Mouse (Mus musculus): ENCODE measurements around the gene Tango2.

GRCm38 (mm10) chr16:18370197-18370596, 22.3 kb upstream of the Tango2 start:
- TF ChIP-seq CTCF (IDR thresholded peaks at IDR 0.05; ENCODE audit: low read depth, low read length): no peak
- no peak for TF ChIP-seq POLR2A (IDR thresholded peaks at IDR 0.05; ENCODE audit: borderline replicate concordance, low read depth, low read length)
